Mouse (Mus musculus) gastrocnemius, adult 8-10 months (tissue): ENCODE measurements at regions not wholly inside any gene's neighbourhood (a gene's known extent, or its start where the extent isn't known, plus 50 kb on each side); places are given as distances from the start of the nearest gene placed in this dataset. TPM values are rescaled to one million over a fixed set of nuclear protein-coding genes. Genes with fewer than 3 reads are reported as not detected.

ENCODE experiments used
- DNase-seq, 2 experiments: peaks; one replicate each; pipeline ENCODE4 v3.0.0; 2022; ENCODE audit warnings: low spot score in 2 of 2
- microRNA-seq: library from miRNA; unstranded; fragments of <30 nt; microRNA quantifications from one replicate; pipeline ENCODE4 v1.2.0, GENCODE M21; 2022

DNA sequence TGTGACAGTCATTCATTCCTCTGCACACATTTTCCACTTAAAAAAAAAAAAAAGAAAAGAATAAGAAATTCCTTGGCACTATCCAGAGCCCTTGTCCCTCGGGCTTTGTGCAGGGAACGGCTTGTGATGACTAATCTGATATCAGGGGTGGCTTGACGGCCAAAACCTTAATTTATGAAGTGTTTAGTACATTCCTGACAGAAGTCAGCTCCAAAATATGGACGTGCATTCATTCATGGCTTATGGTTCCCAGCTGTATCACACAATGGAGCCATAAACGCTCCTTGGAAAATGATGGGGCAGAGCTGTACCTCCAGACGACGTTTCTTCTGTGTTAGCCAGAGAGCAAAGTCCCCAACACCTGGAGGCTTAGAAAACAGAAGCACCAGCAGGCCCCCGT lies 62.1 kb upstream of the Elac2 start:
- DNase-seq, result no peak

GRCm38 (mm10) chr11:64917301-64917700 lies 61.5 kb upstream of the Elac2 start:
- DNase-seq, result no peak

- no peak for DNase-seq
These were observed 53.8 kb upstream of the Elac2 start for GRCm38 (mm10) chr11:64924989-64925388.

GRCm38 (mm10) chr11:64925970-64926369 lies 52.9 kb upstream of the Elac2 start:
- no peak for DNase-seq

Small RNA genes in the stretch of these regions (microRNA-seq; reads per million reads assigned to microRNA genes)
- gene Gm24275, result not detected
